Mouse (Mus musculus): ENCODE measurements around the gene Dgkq. TPM values are rescaled to one million over a fixed set of nuclear protein-coding genes. Genes with fewer than 3 reads are reported as not detected.
A peak's percentile ranks its signal among the peaks of the same experiment; 100 is the strongest.

The Dgkq gene
- total RNA-seq, 1 experiment: 25.5 TPM

DNA sequence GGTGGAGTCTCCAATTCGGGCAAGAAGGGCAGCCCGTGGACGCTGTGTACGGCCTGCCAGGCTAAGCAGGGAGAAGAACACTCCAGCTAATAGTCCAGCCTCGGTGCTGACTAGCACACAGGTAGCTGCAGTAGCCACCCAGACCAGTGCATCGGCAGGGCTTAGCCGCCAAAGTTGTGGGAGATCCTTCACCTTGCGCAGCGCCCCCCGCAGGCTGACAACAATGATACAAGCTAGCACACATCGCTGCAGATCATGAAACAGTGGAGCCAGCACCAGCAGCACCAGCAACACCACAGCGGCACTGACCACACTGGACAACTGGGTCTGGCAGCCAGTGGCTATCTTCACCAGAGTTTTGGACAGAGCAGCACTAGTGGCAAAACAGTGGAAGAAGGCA is 2.3 kb upstream of the Dgkq start:
- H3K9ac ChIP-seq (ENCODE audit: insufficient read depth, low read depth, low read length, poor library complexity, severe bottlenecking): no peak overlapping the region
- H3K36me3 ChIP-seq (ENCODE audit: control insufficient read depth, insufficient read depth, low read length, poor library complexity, severe bottlenecking): no peaks in the 10 kb centered on the region; the same call in 1 of the 2 replicates
- no peak for TF ChIP-seq CHD2 (IDR thresholded peaks at IDR 0.05; ENCODE audit: low read depth, low read length)
- TF ChIP-seq ZNF384 (IDR thresholded peaks at IDR 0.05; ENCODE audit: low read depth, low read length): no peak
- no peak for TF ChIP-seq ZC3H11A (IDR thresholded peaks at IDR 0.05; ENCODE audit: borderline replicate concordance, low read depth, low read length)
- TF ChIP-seq MAFK (IDR thresholded peaks at IDR 0.05; ENCODE audit: insufficient read depth, low read depth, low read length): no peak
- no peak for TF ChIP-seq HCFC1 (IDR thresholded peaks at IDR 0.05; ENCODE audit: borderline replicate concordance, insufficient read depth, low read length)
- in situ Hi-C loops (cut with MboI; ENCODE audit: low sequenced_read_pairs in 2 of 2, unreplicated experiment in 2 of 2): no loop called here
- no peak overlapping the region for H3K4me3 ChIP-seq (ENCODE audit: insufficient read depth in 1 of 2, low read depth in 1 of 2, low read length in 2 of 2, poor library complexity in 1 of 2, severe bottlenecking in 1 of 2)
- H3K27ac ChIP-seq (ENCODE audit: insufficient read depth, low read depth, low read length, poor library complexity, severe bottlenecking): no peak overlapping the region
- DNase-seq (ENCODE audit: low read depth, low spot score): no peak
- peaks cover 2 to 7% of the 10 kb centered on the region in 2 experiments; a peak in 1 of 4 replicates for H3K4me1 ChIP-seq (ENCODE audit: control insufficient read depth in 2 of 2, insufficient read depth in 2 of 2, low read length in 2 of 2, poor library complexity in 1 of 2)
- H3K9me3 ChIP-seq (ENCODE audit: control insufficient read depth, insufficient read depth, low read depth, low read length): no peaks in the 10 kb centered on the region

DNA sequence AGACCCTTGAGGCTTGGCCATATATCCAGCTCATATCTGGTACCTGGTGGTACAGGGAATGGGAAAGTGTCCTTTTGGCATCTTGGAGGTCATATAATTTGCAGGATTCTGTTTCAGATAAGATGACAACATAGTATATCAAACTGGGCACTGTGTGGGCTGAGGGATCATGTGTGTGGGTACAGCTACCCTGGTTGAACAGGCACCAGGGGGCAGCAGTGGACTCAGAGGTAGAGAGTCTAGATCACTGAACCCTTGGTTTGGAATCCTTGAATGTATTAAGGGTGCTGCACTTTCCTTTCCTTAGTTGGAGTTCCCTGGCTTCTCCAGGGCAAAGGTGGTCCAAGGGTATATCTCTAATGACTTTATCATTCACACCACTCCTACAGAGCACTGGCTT is 1.3 kb upstream of the Dgkq start:
- Histone ChIP-seq H3K27ac (ENCODE audit: insufficient read depth, low read depth, low read length, poor library complexity, severe bottlenecking) (no peak overlapping the region), H3K9ac (ENCODE audit: insufficient read depth, low read depth, low read length, poor library complexity, severe bottlenecking) (no peak overlapping the region), H3K9me3 (ENCODE audit: control insufficient read depth, insufficient read depth, low read depth, low read length) (no peaks in the 10 kb centered on the region), H3K36me3 (ENCODE audit: control insufficient read depth, insufficient read depth, low read length, poor library complexity, severe bottlenecking) (no peaks in the 10 kb centered on the region; the same call in 1 of the 2 replicates), H3K4me1 (ENCODE audit: control insufficient read depth in 2 of 2, insufficient read depth in 2 of 2, low read length in 2 of 2, poor library complexity in 1 of 2) (peaks cover 2 to 3% of the 10 kb centered on the region in 2 experiments; a peak in 1 of 4 replicates), H3K4me3 (ENCODE audit: insufficient read depth in 1 of 2, low read depth in 1 of 2, low read length in 2 of 2, poor library complexity in 1 of 2, severe bottlenecking in 1 of 2) (no peak overlapping the region)
- no peak for DNase-seq (ENCODE audit: low read depth, low spot score)
- TF ChIP-seq MAFK (IDR thresholded peaks at IDR 0.05; ENCODE audit: insufficient read depth, low read depth, low read length) (no peak), CHD2 (IDR thresholded peaks at IDR 0.05; ENCODE audit: low read depth, low read length) (no peak), HCFC1 (IDR thresholded peaks at IDR 0.05; ENCODE audit: borderline replicate concordance, insufficient read depth, low read length) (no peak), ZNF384 (IDR thresholded peaks at IDR 0.05; ENCODE audit: low read depth, low read length) (no peak), ZC3H11A (IDR thresholded peaks at IDR 0.05; ENCODE audit: borderline replicate concordance, low read depth, low read length) (no peak)
- in situ Hi-C loops (cut with MboI; ENCODE audit: low sequenced_read_pairs in 2 of 2, unreplicated experiment in 2 of 2): no loop called here

DNA sequence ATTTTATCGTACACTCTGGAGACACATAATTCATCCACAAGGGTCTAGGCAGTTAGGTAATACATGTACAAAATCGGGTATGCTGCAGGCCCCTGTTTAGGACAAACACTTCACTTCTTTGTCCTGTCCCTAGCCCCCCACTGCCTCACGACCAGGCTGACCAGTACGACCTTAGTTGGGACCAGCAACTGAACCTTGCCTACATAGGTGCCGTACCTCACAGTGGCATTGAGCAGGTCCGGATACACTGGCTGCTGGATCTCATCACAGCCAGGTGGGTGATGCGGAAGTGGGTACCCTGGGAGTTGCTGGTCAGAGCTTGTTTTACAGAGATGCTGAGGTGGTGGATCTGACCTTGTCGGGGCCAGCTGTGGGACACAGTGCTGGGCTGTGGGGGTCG is 514 bp upstream of the Dgkq start:
- Histone ChIP-seq H3K4me3 (ENCODE audit: insufficient read depth in 1 of 2, low read depth in 1 of 2, low read length in 2 of 2, poor library complexity in 1 of 2, severe bottlenecking in 1 of 2) (peak overlapping the region in 1 of 2 experiments; percentile 74; a peak in 2 of 4 replicates), H3K36me3 (ENCODE audit: control insufficient read depth, insufficient read depth, low read length, poor library complexity, severe bottlenecking) (no peaks in the 10 kb centered on the region; the same call in 1 of the 2 replicates), H3K9me3 (ENCODE audit: control insufficient read depth, insufficient read depth, low read depth, low read length) (no peaks in the 10 kb centered on the region), H3K27ac (ENCODE audit: insufficient read depth, low read depth, low read length, poor library complexity, severe bottlenecking) (no peak overlapping the region), H3K9ac (ENCODE audit: insufficient read depth, low read depth, low read length, poor library complexity, severe bottlenecking) (no peak overlapping the region), H3K4me1 (ENCODE audit: control insufficient read depth in 2 of 2, insufficient read depth in 2 of 2, low read length in 2 of 2, poor library complexity in 1 of 2) (peaks cover 2 to 3% of the 10 kb centered on the region in 2 experiments; a peak in 1 of 4 replicates)
- TF ChIP-seq CHD2 (IDR thresholded peaks at IDR 0.05; ENCODE audit: low read depth, low read length): no peak
- TF ChIP-seq MAFK (IDR thresholded peaks at IDR 0.05; ENCODE audit: insufficient read depth, low read depth, low read length): no peak
- no peak for TF ChIP-seq HCFC1 (IDR thresholded peaks at IDR 0.05; ENCODE audit: borderline replicate concordance, insufficient read depth, low read length)
- no peak for TF ChIP-seq ZC3H11A (IDR thresholded peaks at IDR 0.05; ENCODE audit: borderline replicate concordance, low read depth, low read length)
- no peak for TF ChIP-seq ZNF384 (IDR thresholded peaks at IDR 0.05; ENCODE audit: low read depth, low read length)
- no peak for DNase-seq (ENCODE audit: low read depth, low spot score)
- in situ Hi-C loops (cut with MboI; ENCODE audit: low sequenced_read_pairs in 2 of 2, unreplicated experiment in 2 of 2): no loop called here

DNA sequence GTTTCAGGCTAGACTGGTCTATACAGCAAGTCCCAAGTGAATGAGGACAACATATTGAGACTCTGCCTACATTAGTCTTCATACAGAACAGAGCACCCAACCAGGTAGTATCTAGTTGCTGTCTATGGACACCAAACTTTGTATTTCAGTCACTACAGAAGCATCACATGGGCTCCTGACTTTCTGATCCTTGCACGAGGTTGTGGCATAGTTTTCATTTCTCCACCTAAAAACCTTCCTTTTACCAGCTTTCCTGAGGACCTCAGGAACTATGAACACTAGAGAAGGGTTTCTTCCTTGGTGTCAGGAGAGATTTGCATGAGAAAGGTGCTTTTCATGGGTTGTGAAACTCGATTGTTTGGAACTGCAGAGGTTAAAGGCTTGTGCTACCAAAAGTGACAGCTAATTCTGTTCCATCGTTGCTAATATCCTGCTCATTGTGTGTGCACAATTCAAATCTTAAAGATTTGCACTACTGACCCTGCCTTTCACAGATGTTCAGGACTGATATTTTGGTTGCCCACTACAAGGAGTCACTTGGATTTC is 1.0 kb downstream of the Dgkq start:
- H3K4me1 ChIP-seq (ENCODE audit: control insufficient read depth in 2 of 2, insufficient read depth in 2 of 2, low read length in 2 of 2, poor library complexity in 1 of 2): peaks cover 2 to 6% of the 10 kb centered on the region in 2 experiments; a peak in 1 of 4 replicates
- no peaks in the 10 kb centered on the region for H3K9me3 ChIP-seq (ENCODE audit: control insufficient read depth, insufficient read depth, low read depth, low read length)
- in situ Hi-C loops (cut with MboI; ENCODE audit: low sequenced_read_pairs in 2 of 2, unreplicated experiment in 2 of 2): no loop called here
- no peak for DNase-seq (ENCODE audit: low read depth, low spot score)
- no peaks in the 10 kb centered on the region; the same call in 1 of the 2 replicates for H3K36me3 ChIP-seq (ENCODE audit: control insufficient read depth, insufficient read depth, low read length, poor library complexity, severe bottlenecking)
- TF ChIP-seq HCFC1 (IDR thresholded peaks at IDR 0.05; ENCODE audit: borderline replicate concordance, insufficient read depth, low read length) (no peak), MAFK (IDR thresholded peaks at IDR 0.05; ENCODE audit: insufficient read depth, low read depth, low read length) (no peak), CHD2 (IDR thresholded peaks at IDR 0.05; ENCODE audit: low read depth, low read length) (no peak), ZNF384 (IDR thresholded peaks at IDR 0.05; ENCODE audit: low read depth, low read length) (no peak), ZC3H11A (IDR thresholded peaks at IDR 0.05; ENCODE audit: borderline replicate concordance, low read depth, low read length) (no peak)
- peak overlapping the region; percentile 70; the same call in 1 of the 2 replicates for H3K9ac ChIP-seq (ENCODE audit: insufficient read depth, low read depth, low read length, poor library complexity, severe bottlenecking)
- no peak overlapping the region; the same call in 1 of the 2 replicates for H3K27ac ChIP-seq (ENCODE audit: insufficient read depth, low read depth, low read length, poor library complexity, severe bottlenecking)
- H3K4me3 ChIP-seq (ENCODE audit: insufficient read depth in 1 of 2, low read depth in 1 of 2, low read length in 2 of 2, poor library complexity in 1 of 2, severe bottlenecking in 1 of 2): peak overlapping the region; percentile 68 to 74
